8 mouse cellular contexts compared by ENCODE assay signal in genomic region chr5:121700496-121700895, GRCm38 (mm10). TPM values are rescaled to one million over a fixed set of nuclear protein-coding genes. Genes with fewer than 3 reads are reported as not detected.
DNase-seq lines count a peak whose midpoint lies in the region; ATAC-seq and TF ChIP-seq lines count a peak whose summit lies in the region.

No protein-coding gene starts in this region.

- H3K4me2 ChIP-seq in heart, embryonic 11.5 days = peak overlapping the region; percentile 59
- 0 out of 2 replicates have a peak overlapping the region, but pooled peaks have one; percentile 8 for H3K4me2 ChIP-seq in stomach, embryonic 14.5 days (replicated peaks; ENCODE audit: low read depth, low read length)
- H3K4me2 ChIP-seq in forebrain, embryonic 12.5 days = no peak overlapping the region

- 17% methylated on average over 11 of the region's 11 CpGs for WGBS in heart, embryonic 11.5 days (ENCODE audit: insufficient replicate concordance)
- 12% methylated on average over 11 of the region's 11 CpGs for WGBS in stomach, embryonic 14.5 days
- 36% methylated on average over 11 of the region's 11 CpGs for WGBS in forebrain, embryonic 12.5 days

- peak overlapping the region; percentile 84 for H3K27ac ChIP-seq in heart, embryonic 11.5 days (ENCODE audit: low read depth, low read length)
- H3K27ac ChIP-seq in embryonic fibroblast, embryonic 13.5 days (ENCODE audit: insufficient read depth, low read length) = peak overlapping the region; percentile 16
- peak overlapping the region; percentile 50; the same call in 1 of the 2 replicates for H3K27ac ChIP-seq in left cerebral cortex, adult 2 months
- H3K27ac ChIP-seq in stomach, embryonic 14.5 days (ENCODE audit: low read length) = no peak overlapping the region
- H3K27ac ChIP-seq in forebrain, embryonic 12.5 days = no peak overlapping the region

- TF ChIP-seq POLR2A in embryonic fibroblast, embryonic 13.5 days (IDR thresholded peaks at IDR 0.05; ENCODE audit: low read depth, low read length) = no peak

- intact Hi-C loops in heart, postnatal 25 days (cut with DNase I) = no loop called here
- intact Hi-C loops in left cerebral cortex, adult 2 months (cut with DNase I) = no loop called here

- DNase-seq in heart, postnatal 25 days (ENCODE audit: low spot score) = no peak
- peak; percentile 79 to 81 for DNase-seq in left cerebral cortex, adult 2 months (ENCODE audit: extremely low spot score in 1 of 2, low spot score in 2 of 2)
- DNase-seq in thymus, postnatal 10 days (ENCODE audit: low spot score in 2 of 2) = no peak

- no peaks in the 10 kb centered on the region for H3K27me3 ChIP-seq in heart, embryonic 11.5 days (ENCODE audit: control insufficient read depth, insufficient read depth, low read length)
- H3K27me3 ChIP-seq in E14TG2a.4 (ENCODE audit: insufficient read depth, low read length) = no peaks in the 10 kb centered on the region
- no peaks in the 10 kb centered on the region for H3K27me3 ChIP-seq in stomach, embryonic 14.5 days (ENCODE audit: control insufficient read depth, insufficient read depth, low read length)
- H3K27me3 ChIP-seq in forebrain, embryonic 12.5 days = no peaks in the 10 kb centered on the region

- H3K4me1 ChIP-seq in heart, embryonic 11.5 days (ENCODE audit: control insufficient read depth, insufficient read depth, low read length) = peaks cover 17% of the 10 kb centered on the region
- H3K4me1 ChIP-seq in E14TG2a.4 (replicated peaks; ENCODE audit: low read depth, low read length) = peaks cover 49% of the 10 kb centered on the region
- H3K4me1 ChIP-seq in embryonic fibroblast, embryonic 13.5 days (ENCODE audit: control insufficient read depth, insufficient read depth, low read length) = peaks cover 4% of the 10 kb centered on the region; the same call in 1 of the 2 replicates
- H3K4me1 ChIP-seq in stomach, embryonic 14.5 days (ENCODE audit: control insufficient read depth, insufficient read depth, low read length) = peaks cover 8% of the 10 kb centered on the region; the same call in 1 of the 2 replicates
- peaks cover 11% of the 10 kb centered on the region for H3K4me1 ChIP-seq in forebrain, embryonic 12.5 days

- peak overlapping the region; percentile 73 for H3K9ac ChIP-seq in heart, embryonic 11.5 days (ENCODE audit: low read depth, low read length)
- H3K9ac ChIP-seq in stomach, embryonic 14.5 days (replicated peaks; ENCODE audit: low read depth, low read length) = no peak overlapping the region
- no peak overlapping the region for H3K9ac ChIP-seq in forebrain, embryonic 12.5 days

- ATAC-seq in heart, embryonic 11.5 days (replicated peaks; ENCODE audit: insufficient number of reproducible peaks, low FRiP score, low TSS enrichment) = no peak
- ATAC-seq in stomach, embryonic 14.5 days (ENCODE audit: insufficient number of reproducible peaks, insufficient read depth, low FRiP score, low read depth) = no peak
- no peak for ATAC-seq in forebrain, embryonic 12.5 days (ENCODE audit: low FRiP score)

- no peaks in the 10 kb centered on the region for H3K36me3 ChIP-seq in heart, embryonic 11.5 days (ENCODE audit: control insufficient read depth, insufficient read depth, low read length)
- H3K36me3 ChIP-seq in E14TG2a.4 (ENCODE audit: insufficient read depth, low read length) = no peaks in the 10 kb centered on the region
- no peaks in the 10 kb centered on the region for H3K36me3 ChIP-seq in stomach, embryonic 14.5 days (ENCODE audit: control insufficient read depth, insufficient read depth, low read length)
- no peaks in the 10 kb centered on the region for H3K36me3 ChIP-seq in forebrain, embryonic 12.5 days (replicated peaks)

- peak overlapping the region; percentile 22 for H3K4me3 ChIP-seq in heart, embryonic 11.5 days (ENCODE audit: low read depth, low read length)
- peak overlapping the region; percentile 29; the same call in 1 of the 2 replicates for H3K4me3 ChIP-seq in E14TG2a.4 (replicated peaks; ENCODE audit: low read length)
- no peak overlapping the region for H3K4me3 ChIP-seq in embryonic fibroblast, embryonic 13.5 days (ENCODE audit: insufficient read depth, low read length)
- 0 out of 2 replicates have a peak overlapping the region, but pooled peaks have one; percentile 1 for H3K4me3 ChIP-seq in left cerebral cortex, adult 2 months
- H3K4me3 ChIP-seq in stomach, embryonic 14.5 days (ENCODE audit: low read depth, low read length) = no peak overlapping the region
- H3K4me3 ChIP-seq in forebrain, embryonic 12.5 days (replicated peaks) = no peak overlapping the region

- no peaks in the 10 kb centered on the region for H3K9me3 ChIP-seq in heart, embryonic 11.5 days (replicated peaks; ENCODE audit: control insufficient read depth, low read length)
- H3K9me3 ChIP-seq in E14TG2a.4 (ENCODE audit: low read length) = no peaks in the 10 kb centered on the region
- no peaks in the 10 kb centered on the region for H3K9me3 ChIP-seq in stomach, embryonic 14.5 days (ENCODE audit: control insufficient read depth, low read depth, low read length)
- no peaks in the 10 kb centered on the region for H3K9me3 ChIP-seq in forebrain, embryonic 12.5 days

- TF ChIP-seq CTCF in E14TG2a.4 (conservative IDR thresholded peaks at IDR 0.05; ENCODE audit: low read length) = no peak
- no peak for TF ChIP-seq CTCF in embryonic fibroblast, embryonic 13.5 days (IDR thresholded peaks at IDR 0.05; ENCODE audit: borderline replicate concordance, insufficient read depth, low read length)
- no peak for TF ChIP-seq CTCF in left cerebral cortex, adult 2 months (IDR thresholded peaks at IDR 0.05)

RNA-seq across cellular contexts. Expression of gene Atxn2, which starts 10.6 kb away (rescaled TPM):
- polyA plus RNA-seq in heart, embryonic 11.5 days (2014; fragmentation: Nextera tagmentation; extraction: Ambion mirVana) = 76.9 and 80.6 TPM in 2 replicates
- total RNA-seq in heart, postnatal 25 days (2021) = 100 to 1,000 TPM; 148 to 159 TPM
- polyA plus RNA-seq in embryonic fibroblast, embryonic 13.5 days (2011; ENCODE audit: insufficient read length, low read depth, missing spikeins) = 174 and 196 TPM in 2 replicates
- 100 to 1,000 TPM; 248 to 251 TPM for total RNA-seq in left cerebral cortex, adult 2 months (2021)
- 71.9 and 78.4 TPM in 2 replicates for polyA plus RNA-seq in stomach, embryonic 14.5 days (2014; fragmentation: Nextera tagmentation; extraction: Ambion mirVana)
- 58.9 and 77.1 TPM in 2 replicates for polyA plus RNA-seq in forebrain, embryonic 12.5 days (2016; fragmentation: Nextera tagmentation; extraction: Ambion mirVana)

RNA-seq across cellular contexts. Expression of gene Brap, which starts 40.1 kb away (rescaled TPM):
- polyA plus RNA-seq in heart, embryonic 11.5 days (2014; fragmentation: Nextera tagmentation; extraction: Ambion mirVana) = 23.9 and 30.7 TPM in 2 replicates
- 10 to 100 TPM; 26.7 to 27.0 TPM for total RNA-seq in heart, postnatal 25 days (2021)
- polyA plus RNA-seq in embryonic fibroblast, embryonic 13.5 days (2011; ENCODE audit: insufficient read length, low read depth, missing spikeins) = 41.4 and 46.3 TPM in 2 replicates
- 10 to 100 TPM; 67.3 to 68.0 TPM for total RNA-seq in left cerebral cortex, adult 2 months (2021)
- polyA plus RNA-seq in stomach, embryonic 14.5 days (2014; fragmentation: Nextera tagmentation; extraction: Ambion mirVana) = 30.8 and 31.7 TPM in 2 replicates
- 45.2 and 47.3 TPM in 2 replicates for polyA plus RNA-seq in forebrain, embryonic 12.5 days (2016; fragmentation: Nextera tagmentation; extraction: Ambion mirVana)

RNA-seq across cellular contexts. Expression of gene Acad10, which starts 40.2 kb away (rescaled TPM):
- 1.1 and 1.5 TPM in 2 replicates for polyA plus RNA-seq in heart, embryonic 11.5 days (2014; fragmentation: Nextera tagmentation; extraction: Ambion mirVana)
- total RNA-seq in heart, postnatal 25 days (2021) = 10 to 100 TPM; 18.6 to 21.7 TPM
- polyA plus RNA-seq in embryonic fibroblast, embryonic 13.5 days (2011; ENCODE audit: insufficient read length, low read depth, missing spikeins) = 2.3 and 2.7 TPM in 2 replicates
- 1 to 10 TPM; 5.0 to 5.3 TPM for total RNA-seq in left cerebral cortex, adult 2 months (2021)
- polyA plus RNA-seq in stomach, embryonic 14.5 days (2014; fragmentation: Nextera tagmentation; extraction: Ambion mirVana) = 2.3 and 2.4 TPM in 2 replicates
- polyA plus RNA-seq in forebrain, embryonic 12.5 days (2016; fragmentation: Nextera tagmentation; extraction: Ambion mirVana) = 1.3 and 2.5 TPM in 2 replicates

Comparison
In these comparisons a context has a peak if more than half of its experiments do, and no peak if none do; other contexts are left out.
1. H3K27ac ChIP-seq: peak in heart, embryonic 11.5 days (single experiment), embryonic fibroblast, embryonic 13.5 days (single experiment) and left cerebral cortex, adult 2 months (single experiment); none in stomach, embryonic 14.5 days (single experiment) and forebrain, embryonic 12.5 days (single experiment).
2. H3K4me3 ChIP-seq: peak in heart, embryonic 11.5 days (single experiment), E14TG2a.4 (single experiment) and left cerebral cortex, adult 2 months (single experiment); none in embryonic fibroblast, embryonic 13.5 days (single experiment), stomach, embryonic 14.5 days (single experiment) and forebrain, embryonic 12.5 days (single experiment).
3. DNase-seq: peak in left cerebral cortex, adult 2 months (2 of 2); none in heart, postnatal 25 days (single experiment) and thymus, postnatal 10 days (0 of 2).